Mouse (Mus musculus) CH12.LX (cell line): ENCODE results near the gene Blvrb. TPM values are rescaled to one million over a fixed set of nuclear protein-coding genes. Genes with fewer than 3 reads are reported as not detected.
A peak's percentile ranks its signal among the peaks of the same experiment; 100 is the strongest.

Experiments
- DNase-seq: peaks from one replicate; pipeline ENCODE4 v3.0.0-alpha.2; 2013; ENCODE audit errors: extremely low read depth
- H3K27ac ChIP-seq: 2 replicates; pipeline ENCODE4 v1.5.1; 2012; ENCODE audit warnings: low read depth, mild to moderate bottlenecking, control low read depth, moderate library complexity; ENCODE audit not compliant: insufficient read depth
- H3K27me3 ChIP-seq: replicated peaks from 2 replicates; pipeline ENCODE3; 2012; ENCODE audit warnings: inconsistent platforms
- H3K36me3 ChIP-seq, 2 experiments: replicated peaks in 1 of 2; 2 replicates each; pipeline versions ENCODE3 to v1.6.1; 2012; ENCODE audit warnings: inconsistent platforms in 1 of 2, low read length in 1 of 2, mild to moderate bottlenecking in 1 of 2, mixed read lengths in 1 of 2, moderate library complexity in 1 of 2; ENCODE audit not compliant: control insufficient read depth in 1 of 2, insufficient read depth in 1 of 2
- H3K4me1 ChIP-seq, 2 experiments: 2 replicates each; pipeline ENCODE4 v1.6.1; 2012; ENCODE audit warnings: inconsistent platforms in 1 of 2, moderate library complexity in 1 of 2; ENCODE audit not compliant: insufficient read depth in 2 of 2, control insufficient read depth in 1 of 2
- H3K4me2 ChIP-seq: 2 replicates; pipeline ENCODE4 v1.6.1; 2012; ENCODE audit warnings: low read depth, mild to moderate bottlenecking, control low read depth; ENCODE audit not compliant: poor library complexity, insufficient read depth, severe bottlenecking
- H3K4me3 ChIP-seq, 3 experiments: fragments of 150-350 bp in 1 of 3; sonication (generic) in 1 of 3; replicated peaks in 1 of 3; 2 replicates each; pipeline versions ENCODE3 to v1.5.1; 2011 to 2012; ENCODE audit warnings: low read depth in 2 of 3, low read length in 2 of 3, mild to moderate bottlenecking in 2 of 3, moderate library complexity in 2 of 3, control low read depth in 1 of 3, improper control_type of control experiment in 1 of 3, inconsistent platforms in 1 of 3, mixed read lengths in 1 of 3; ENCODE audit not compliant: poor library complexity in 1 of 3
- H3K79me2 ChIP-seq: replicated peaks from 2 replicates; pipeline ENCODE4 v1.6.1; 2012; ENCODE audit warnings: mild to moderate bottlenecking, moderate library complexity; ENCODE audit not compliant: control insufficient read depth, poor library complexity, insufficient read depth, severe bottlenecking; ENCODE audit errors: extremely low read depth
- H3K9ac ChIP-seq: 2 replicates; pipeline ENCODE4 v1.6.1; 2012; ENCODE audit warnings: low read depth, mild to moderate bottlenecking, control low read depth, moderate library complexity; ENCODE audit not compliant: insufficient read depth
- H3K9me3 ChIP-seq: replicated peaks from 2 replicates; pipeline ENCODE3; 2012; ENCODE audit warnings: low read length, inconsistent platforms, mixed read lengths
- BHLHE40 ChIP-seq: IDR thresholded peaks from 2 replicates; pipeline ENCODE4 v1.6.1; 2011; ENCODE audit warnings: mild to moderate bottlenecking, low read depth, low read length, improper control_type of control experiment
- CHD1 ChIP-seq: IDR thresholded peaks from 2 replicates; pipeline ENCODE4 v1.6.1; 2012; ENCODE audit warnings: low read depth, low read length, improper control_type of control experiment, inconsistent platforms
- CHD2 ChIP-seq: IDR thresholded peaks from 2 replicates; pipeline ENCODE4 v1.6.1; 2011; ENCODE audit warnings: low read length, improper control_type of control experiment
- CTCF ChIP-seq, 2 experiments: IDR thresholded peaks in 1 of 2; conservative IDR thresholded peaks in 1 of 2; 2 replicates each; pipeline ENCODE4 v1.5.1; 2011 to 2012; ENCODE audit warnings: low read depth in 2 of 2, low read length in 2 of 2, improper control_type of control experiment in 1 of 2, inconsistent platforms in 1 of 2, mild to moderate bottlenecking in 1 of 2, moderate library complexity in 1 of 2
- E2F4 ChIP-seq: IDR thresholded peaks from 2 replicates; pipeline ENCODE4 v1.6.1; 2011; ENCODE audit warnings: low read depth, low read length, improper control_type of control experiment; ENCODE audit not compliant: insufficient replicate concordance
- ELF1 ChIP-seq: IDR thresholded peaks from 2 replicates; pipeline ENCODE4 v1.6.1; 2014; ENCODE audit warnings: low read depth, mild to moderate bottlenecking, inconsistent platforms, low read length, improper control_type of control experiment
- EP300 ChIP-seq: IDR thresholded peaks from 2 replicates; pipeline ENCODE4 v1.6.1; 2011; ENCODE audit warnings: low read length, improper control_type of control experiment
- ETS1 ChIP-seq: conservative IDR thresholded peaks from 2 replicates; pipeline ENCODE4 v1.6.1; 2012; ENCODE audit warnings: low read depth, mild to moderate bottlenecking, inconsistent platforms, low read length, improper control_type of control experiment, moderate library complexity
- GABPA ChIP-seq: IDR thresholded peaks from 2 replicates; pipeline ENCODE4 v1.6.1; 2012; ENCODE audit warnings: low read depth, low read length, improper control_type of control experiment, inconsistent platforms; ENCODE audit not compliant: insufficient replicate concordance
- HCFC1 ChIP-seq: IDR thresholded peaks from 2 replicates; pipeline ENCODE4 v1.6.1; 2012; ENCODE audit warnings: low read depth, mild to moderate bottlenecking, inconsistent platforms, low read length, improper control_type of control experiment
- IRF4 ChIP-seq: IDR thresholded peaks from 2 replicates; pipeline ENCODE4 v1.6.1; 2014; ENCODE audit warnings: low read depth, mild to moderate bottlenecking, inconsistent platforms, low read length, improper control_type of control experiment
- JUN ChIP-seq: IDR thresholded peaks from 2 replicates; pipeline ENCODE4 v1.6.1; 2011; ENCODE audit warnings: low read depth, mild to moderate bottlenecking, low read length, improper control_type of control experiment, moderate library complexity; ENCODE audit not compliant: insufficient read depth
- JUND ChIP-seq: conservative IDR thresholded peaks from 2 replicates; pipeline ENCODE4 v1.6.1; 2011; ENCODE audit warnings: low read depth, low read length, improper control_type of control experiment
- KAT2A ChIP-seq: IDR thresholded peaks from 2 replicates; pipeline ENCODE4 v1.6.1; 2012; ENCODE audit warnings: low read length, improper control_type of control experiment, inconsistent platforms; ENCODE audit not compliant: insufficient replicate concordance
- MAFK ChIP-seq: IDR thresholded peaks from 2 replicates; pipeline ENCODE4 v1.6.1; 2011; ENCODE audit warnings: low read length, improper control_type of control experiment; ENCODE audit not compliant: insufficient replicate concordance
- MAX ChIP-seq: IDR thresholded peaks from 2 replicates; pipeline ENCODE4 v1.6.1; 2011; ENCODE audit warnings: low read length, improper control_type of control experiment
- MAZ ChIP-seq: IDR thresholded peaks from 2 replicates; pipeline ENCODE4 v1.6.1; 2012; ENCODE audit warnings: low read depth, mild to moderate bottlenecking, inconsistent platforms, low read length, improper control_type of control experiment, moderate library complexity
- MEF2A ChIP-seq: IDR thresholded peaks from 2 replicates; pipeline ENCODE4 v1.6.1; 2014; ENCODE audit warnings: low read depth, mild to moderate bottlenecking, inconsistent platforms, low read length, improper control_type of control experiment, borderline replicate concordance
- MXI1 ChIP-seq: IDR thresholded peaks from 2 replicates; pipeline ENCODE4 v1.6.1; 2011; ENCODE audit warnings: mild to moderate bottlenecking, low read depth, low read length, improper control_type of control experiment
- MYC ChIP-seq: IDR thresholded peaks from 2 replicates; pipeline ENCODE4 v1.6.1; 2011; ENCODE audit warnings: low read depth, mild to moderate bottlenecking, improper control_type of control experiment, low read length
- NELFE ChIP-seq: IDR thresholded peaks from 2 replicates; pipeline ENCODE4 v1.6.1; 2011; ENCODE audit warnings: low read depth, low read length, improper control_type of control experiment
- NRF1 ChIP-seq: IDR thresholded peaks from 2 replicates; pipeline ENCODE4 v1.6.1; 2014; ENCODE audit warnings: low read depth, mild to moderate bottlenecking, inconsistent platforms, low read length, improper control_type of control experiment, moderate library complexity
- PAX5 ChIP-seq: IDR thresholded peaks from 2 replicates; pipeline ENCODE4 v1.6.1; 2012; ENCODE audit warnings: low read length, inconsistent platforms, mixed read lengths
- POLR2A ChIP-seq: IDR thresholded peaks from 2 replicates; pipeline ENCODE4 v1.6.1; 2011; ENCODE audit warnings: low read depth, mild to moderate bottlenecking, improper control_type of control experiment, low read length
- POLR2AphosphoS2 ChIP-seq: IDR thresholded peaks from 2 replicates; pipeline ENCODE4 v1.6.1; 2011; ENCODE audit warnings: low read depth, low read length, improper control_type of control experiment
- RAD21 ChIP-seq: IDR thresholded peaks from 2 replicates; pipeline ENCODE4 v1.6.1; 2011; ENCODE audit warnings: low read depth, mild to moderate bottlenecking, low read length, improper control_type of control experiment, moderate library complexity
- RCOR1 ChIP-seq: conservative IDR thresholded peaks from 2 replicates; pipeline ENCODE4 v1.6.1; 2012; ENCODE audit warnings: low read depth, mild to moderate bottlenecking, inconsistent platforms, low read length, improper control_type of control experiment
- SIN3A ChIP-seq: IDR thresholded peaks from 2 replicates; pipeline ENCODE4 v1.6.1; 2012; ENCODE audit warnings: low read length, improper control_type of control experiment, inconsistent platforms
- SMC3 ChIP-seq: IDR thresholded peaks from 2 replicates; pipeline ENCODE4 v1.6.1; 2011; ENCODE audit warnings: low read depth, low read length, improper control_type of control experiment
- TBP ChIP-seq: conservative IDR thresholded peaks from 2 replicates; pipeline ENCODE4 v1.6.1; 2011; ENCODE audit warnings: low read depth, low read length, improper control_type of control experiment
- TCF12 ChIP-seq: IDR thresholded peaks from 2 replicates; pipeline ENCODE4 v1.6.1; 2014; ENCODE audit warnings: low read depth, mild to moderate bottlenecking, inconsistent platforms, low read length, improper control_type of control experiment
- UBTF ChIP-seq: IDR thresholded peaks from 2 replicates; pipeline ENCODE4 v1.6.1; 2012; ENCODE audit warnings: low read depth, mild to moderate bottlenecking, inconsistent platforms, low read length, improper control_type of control experiment, moderate library complexity
- USF1 ChIP-seq: IDR thresholded peaks from 2 replicates; pipeline ENCODE4 v1.6.1; 2014; ENCODE audit warnings: low read depth, mild to moderate bottlenecking, inconsistent platforms, low read length, improper control_type of control experiment
- USF2 ChIP-seq: conservative IDR thresholded peaks from 2 replicates; pipeline ENCODE4 v1.6.1; 2011; ENCODE audit warnings: low read depth, low read length, improper control_type of control experiment
- ZC3H11A ChIP-seq: IDR thresholded peaks from 2 replicates; pipeline ENCODE4 v1.6.1; 2012; ENCODE audit warnings: low read depth, mild to moderate bottlenecking, inconsistent platforms, low read length, improper control_type of control experiment
- ZKSCAN1 ChIP-seq: IDR thresholded peaks from 2 replicates; pipeline ENCODE4 v1.6.1; 2012; ENCODE audit warnings: low read depth, inconsistent platforms, low read length, improper control_type of control experiment, borderline replicate concordance
- ZMIZ1 ChIP-seq: IDR thresholded peaks from 2 replicates; pipeline ENCODE4 v1.6.1; 2012; ENCODE audit warnings: low read depth, mild to moderate bottlenecking, inconsistent platforms, low read length, improper control_type of control experiment
- ZNF384 ChIP-seq: IDR thresholded peaks from 2 replicates; pipeline ENCODE4 v1.6.1; 2012; ENCODE audit warnings: low read depth, low read length, improper control_type of control experiment, inconsistent platforms
- dilution Hi-C: fragments of 300-500 bp; cut with MboI; formaldehyde crosslinking; loops from 2 replicates; pipeline ENCODE4 v1.14.3; 2020; ENCODE audit warnings: low sequenced_read_pairs; ENCODE audit not compliant: extremely low pct_unique_long_range_greater_than_20kb, extremely low pct_ligation_motif_present
- in situ Hi-C: fragments of 300-500 bp; cut with MboI; formaldehyde crosslinking; loops from 3 replicates; pipeline ENCODE4 v1.14.3; 2019; ENCODE audit warnings: low sequenced_read_pairs, low pct_ligation_motif_present, low pct_unique_long_range_greater_than_20kb, mixed read lengths
- polyA plus RNA-seq: library from polyadenylated mRNA; unstranded; fragments of >175 nt; gene quantifications from 2 replicates; pipeline ENCODE4 v1.2.1, GENCODE M21; 2012; ENCODE audit warnings: low read depth; ENCODE audit not compliant: insufficient read length
- total RNA-seq, 2 experiments: library from RNA; depleted of rRNA; stranded (reverse); fragments of 300-350 nt in 1 of 2; fragments of >200 nt in 1 of 2; gene quantifications; 2 replicates each; pipeline ENCODE4 v1.2.3; 2012 to 2014

Gene Blvrb
- total and polyA plus RNA-seq, 3 experiments: 4.3 to 9.4 (median 7.6) TPM

- Histone ChIP-seq H3K4me1 (peaks cover 12 to 43% of the 10 kb centered on the region in 2 experiments), H3K27me3 (no peaks in the 10 kb centered on the region), H3K4me3 (peak overlapping the region in 1 of 3 experiments; percentile 34), H3K79me2 (no peaks in the 10 kb centered on the region), H3K27ac (no peak overlapping the region), H3K9ac (peak overlapping the region; percentile 67), H3K36me3 (peaks cover 0 to 4% of the 10 kb centered on the region in 2 experiments), H3K9me3 (no peaks in the 10 kb centered on the region), H3K4me2 (peak overlapping the region; percentile 96)
- in situ Hi-C loops (no loop called here), dilution Hi-C loops (no loop called here)
- peak; percentile 71 for DNase-seq
- TF ChIP-seq USF1 (no peak), POLR2A (peak; percentile 58), ELF1 (no peak; the same call in 1 of the 2 replicates), BHLHE40 (peak; percentile 96), JUN (no peak), EP300 (no peak), ZC3H11A (no peak), POLR2AphosphoS2 (no peak), IRF4 (peak; percentile 70), JUND (0 out of 2 replicates have a peak, but pooled peaks have one; percentile 31), ZKSCAN1 (no peak), CHD1 (no peak), MAX (peak; percentile 52; the same call in 1 of the 2 replicates), CHD2 (no peak), MEF2A (peak; percentile 36; the same call in 1 of the 2 replicates), NRF1 (no peak), GABPA (no peak), E2F4 (no peak), SIN3A (no peak), USF2 (no peak), TBP (no peak), RCOR1 (no peak), ETS1 (peak; percentile 43; the same call in 1 of the 2 replicates), RAD21 (no peak), NELFE (no peak), HCFC1 (peak; percentile 24), ZMIZ1 (0 out of 2 replicates have a peak, but pooled peaks have one; percentile 34), MAZ (peak; percentile 83; the same call in 1 of the 2 replicates), TCF12 (peak; percentile 60), CTCF (conservative IDR thresholded peaks at IDR 0.05 in 1 of 2, IDR thresholded peaks at IDR 0.05 in 1 of 2; ENCODE audit: low read depth in 2 of 2, low read length in 2 of 2) (no peak), SMC3 (no peak), KAT2A (no peak), MYC (no peak), MXI1 (no peak; the same call in 1 of the 2 replicates), PAX5 (no peak), MAFK (no peak), ZNF384 (no peak), UBTF (no peak)
Observed at GRCm38 (mm10) chr7:27481627-27481969, 33.8 kb downstream of the Blvrb start.
